Mouse (Mus musculus): ENCODE measurements around the gene Lmo2.

GRCm38 (mm10) chr2:104007793-104008519, 50.2 kb downstream of the Lmo2 start:
- TF ChIP-seq POLR2AphosphoS2 (IDR thresholded peaks at IDR 0.05; ENCODE audit: low read depth, low read length) = no peak
- TF ChIP-seq MAX (IDR thresholded peaks at IDR 0.05; ENCODE audit: low read length) = no peak
- TF ChIP-seq PAX5 (IDR thresholded peaks at IDR 0.05; ENCODE audit: low read length) = no peak
- no peak for TF ChIP-seq MXI1 (IDR thresholded peaks at IDR 0.05; ENCODE audit: low read depth, low read length)
- no peak for TF ChIP-seq JUN (IDR thresholded peaks at IDR 0.05; ENCODE audit: insufficient read depth, low read depth, low read length)
- no peak for TF ChIP-seq TCF12 (IDR thresholded peaks at IDR 0.05; ENCODE audit: low read depth, low read length)
- no peak for TF ChIP-seq ZC3H11A (IDR thresholded peaks at IDR 0.05; ENCODE audit: low read depth, low read length)
- TF ChIP-seq EP300 (IDR thresholded peaks at IDR 0.05; ENCODE audit: low read length) = no peak
- no peak for TF ChIP-seq CTCF (conservative IDR thresholded peaks at IDR 0.05 in 1 of 2, IDR thresholded peaks at IDR 0.05 in 1 of 2; ENCODE audit: low read depth in 2 of 2, low read length in 2 of 2)
- no peak for TF ChIP-seq GABPA (IDR thresholded peaks at IDR 0.05; ENCODE audit: insufficient replicate concordance, low read depth, low read length)
- TF ChIP-seq ZNF384 (IDR thresholded peaks at IDR 0.05; ENCODE audit: low read depth, low read length) = no peak
- TF ChIP-seq BHLHE40 (IDR thresholded peaks at IDR 0.05; ENCODE audit: low read depth, low read length) = no peak
- TF ChIP-seq POLR2A (IDR thresholded peaks at IDR 0.05; ENCODE audit: low read depth, low read length) = no peak
